Mouse (Mus musculus): Measurements from ENCODE around the gene Lrch4. TPM values are rescaled to one million over a fixed set of nuclear protein-coding genes. Genes with fewer than 3 reads are reported as not detected.
A peak's percentile ranks its signal among the peaks of the same experiment; 100 is the strongest.

Lrch4 gene
- polyA plus RNA-seq, 1 experiment from 2014 or later, result 42.6 TPM

GRCm38 (mm10) chr5:137652474-137652873, 23.6 kb downstream of the Lrch4 start:
- Histone ChIP-seq H3K36me3 (ENCODE audit: insufficient read depth, low read length) (0 out of 2 replicates have a peak, but pooled peaks cover 3% of the 10 kb centered on the region), H3K4me3 (replicated peaks; ENCODE audit: low read depth, low read length) (no peak overlapping the region), H3K27ac (no peak overlapping the region), H3K9me3 (replicated peaks; ENCODE audit: low read length) (no peaks in the 10 kb centered on the region), H3K4me1 (replicated peaks; ENCODE audit: insufficient read depth, low read length) (peaks cover 19% of the 10 kb centered on the region), H3K27me3 (ENCODE audit: insufficient read depth, low read length) (no peaks in the 10 kb centered on the region), H3K9ac (ENCODE audit: low read depth, low read length) (no peak overlapping the region), H3K4me2 (ENCODE audit: low read length) (no peak overlapping the region)
- peak; percentile 85 for TF ChIP-seq CTCF (IDR thresholded peaks at IDR 0.05; ENCODE audit: low read depth)
- ATAC-seq (replicated peaks; ENCODE audit: low FRiP score, low read depth) (peak; percentile 27; the same call in 1 of the 2 replicates), DNase-seq (ENCODE audit: low spot score) (peak; percentile 90)
- WGBS, result 14% methylated on average over 3 of the region's 3 CpGs

- H3K4me1 ChIP-seq (replicated peaks; ENCODE audit: insufficient read depth, low read length), result peaks cover 12% of the 10 kb centered on the region
- no peaks in the 10 kb centered on the region for H3K9me3 ChIP-seq (replicated peaks; ENCODE audit: low read length)
- ATAC-seq (replicated peaks; ENCODE audit: low FRiP score, low read depth), result no peak
- H3K9ac ChIP-seq (ENCODE audit: low read depth, low read length), result no peak overlapping the region
- DNase-seq (ENCODE audit: low spot score), result no peak
- no peak for TF ChIP-seq CTCF (IDR thresholded peaks at IDR 0.05; ENCODE audit: low read depth)
- 87% methylated on average over 10 of the region's 10 CpGs for WGBS
- no peaks in the 10 kb centered on the region for H3K27me3 ChIP-seq (ENCODE audit: insufficient read depth, low read length)
- 0 out of 2 replicates have a peak, but pooled peaks cover 3% of the 10 kb centered on the region for H3K36me3 ChIP-seq (ENCODE audit: insufficient read depth, low read length)
- H3K4me2 ChIP-seq (ENCODE audit: low read length), result no peak overlapping the region
- H3K27ac ChIP-seq, result no peak overlapping the region
- no peak overlapping the region for H3K4me3 ChIP-seq (replicated peaks; ENCODE audit: low read depth, low read length)
Measured at GRCm38 (mm10) chr5:137653366-137653765, 24.4 kb downstream of the Lrch4 start.

- peak; percentile 78 for DNase-seq (ENCODE audit: low spot score)
Measured at GRCm38 (mm10) chr5:137654746-137655145, 25.8 kb downstream of the Lrch4 start.

GRCm38 (mm10) chr5:137656977-137657376, 28.1 kb downstream of the Lrch4 start:
- peak; percentile 89 for TF ChIP-seq CTCF (IDR thresholded peaks at IDR 0.05; ENCODE audit: low read depth)
- 20% methylated on average over 6 of the region's 6 CpGs for WGBS
- Histone ChIP-seq H3K9me3 (replicated peaks; ENCODE audit: low read length) (no peaks in the 10 kb centered on the region), H3K27me3 (ENCODE audit: insufficient read depth, low read length) (no peaks in the 10 kb centered on the region), H3K36me3 (ENCODE audit: insufficient read depth, low read length) (0 out of 2 replicates have a peak, but pooled peaks cover 10% of the 10 kb centered on the region), H3K4me3 (replicated peaks; ENCODE audit: low read depth, low read length) (no peak overlapping the region), H3K4me2 (ENCODE audit: low read length) (no peak overlapping the region), H3K9ac (ENCODE audit: low read depth, low read length) (no peak overlapping the region), H3K4me1 (replicated peaks; ENCODE audit: insufficient read depth, low read length) (no peaks in the 10 kb centered on the region; the same call in 1 of the 2 replicates), H3K27ac (0 out of 2 replicates have a peak overlapping the region, but pooled peaks have one; percentile 47)
- peak; percentile 94 for DNase-seq (ENCODE audit: low spot score)
- ATAC-seq (replicated peaks; ENCODE audit: low FRiP score, low read depth), result peak; percentile 58

More at GRCm38 (mm10) chr5:137654746-137655145, 25.8 kb downstream of the Lrch4 start:
- TF ChIP-seq CTCF (IDR thresholded peaks at IDR 0.05; ENCODE audit: low read depth), result peak; percentile 72
- H3K27me3 ChIP-seq (ENCODE audit: insufficient read depth, low read length), result no peaks in the 10 kb centered on the region
- no peak overlapping the region for H3K4me3 ChIP-seq (replicated peaks; ENCODE audit: low read depth, low read length)
- WGBS, result 67% methylated on average over 7 of the region's 7 CpGs
- H3K9me3 ChIP-seq (replicated peaks; ENCODE audit: low read length), result no peaks in the 10 kb centered on the region
- H3K36me3 ChIP-seq (ENCODE audit: insufficient read depth, low read length), result 0 out of 2 replicates have a peak, but pooled peaks cover 3% of the 10 kb centered on the region
- no peak for ATAC-seq (replicated peaks; ENCODE audit: low FRiP score, low read depth)
- H3K4me1 ChIP-seq (replicated peaks; ENCODE audit: insufficient read depth, low read length), result peaks cover 3% of the 10 kb centered on the region
- no peak overlapping the region for H3K27ac ChIP-seq
- H3K9ac ChIP-seq (ENCODE audit: low read depth, low read length), result no peak overlapping the region
- no peak overlapping the region for H3K4me2 ChIP-seq (ENCODE audit: low read length)

- Histone ChIP-seq H3K27ac (0 out of 2 replicates have a peak overlapping the region, but pooled peaks have one; percentile 0), H3K4me1 (replicated peaks; ENCODE audit: insufficient read depth, low read length) (no peaks in the 10 kb centered on the region; the same call in 1 of the 2 replicates), H3K4me2 (ENCODE audit: low read length) (no peak overlapping the region), H3K27me3 (ENCODE audit: insufficient read depth, low read length) (no peaks in the 10 kb centered on the region), H3K36me3 (ENCODE audit: insufficient read depth, low read length) (peaks cover 9% of the 10 kb centered on the region; the same call in 1 of the 2 replicates), H3K9me3 (replicated peaks; ENCODE audit: low read length) (no peaks in the 10 kb centered on the region), H3K4me3 (replicated peaks; ENCODE audit: low read depth, low read length) (no peak overlapping the region), H3K9ac (ENCODE audit: low read depth, low read length) (no peak overlapping the region)
- no peak for TF ChIP-seq CTCF (IDR thresholded peaks at IDR 0.05; ENCODE audit: low read depth)
- DNase-seq (ENCODE audit: low spot score) (no peak), ATAC-seq (replicated peaks; ENCODE audit: low FRiP score, low read depth) (no peak)
- 86% methylated on average over 6 of the region's 6 CpGs for WGBS
Measured at GRCm38 (mm10) chr5:137660064-137660688, 31.3 kb downstream of the Lrch4 start.

GRCm38 (mm10) chr5:137663057-137663456, 34.1 kb downstream of the Lrch4 start:
- 77% methylated on average over 9 of the region's 9 CpGs for WGBS
- Histone ChIP-seq H3K36me3 (ENCODE audit: insufficient read depth, low read length) (peaks cover 21% of the 10 kb centered on the region; the same call in 1 of the 2 replicates), H3K4me1 (replicated peaks; ENCODE audit: insufficient read depth, low read length) (no peaks in the 10 kb centered on the region), H3K27ac (no peak overlapping the region), H3K27me3 (ENCODE audit: insufficient read depth, low read length) (no peaks in the 10 kb centered on the region), H3K9me3 (replicated peaks; ENCODE audit: low read length) (no peaks in the 10 kb centered on the region), H3K4me3 (replicated peaks; ENCODE audit: low read depth, low read length) (no peak overlapping the region), H3K4me2 (ENCODE audit: low read length) (no peak overlapping the region), H3K9ac (ENCODE audit: low read depth, low read length) (no peak overlapping the region)
- TF ChIP-seq CTCF (IDR thresholded peaks at IDR 0.05; ENCODE audit: low read depth), result no peak
- DNase-seq (ENCODE audit: low spot score), result no peak
- no peak for ATAC-seq (replicated peaks; ENCODE audit: low FRiP score, low read depth)
